Mouse (Mus musculus): ENCODE measurements around the gene 4931409K22Rik.

Gene 4931409K22Rik

DNA sequence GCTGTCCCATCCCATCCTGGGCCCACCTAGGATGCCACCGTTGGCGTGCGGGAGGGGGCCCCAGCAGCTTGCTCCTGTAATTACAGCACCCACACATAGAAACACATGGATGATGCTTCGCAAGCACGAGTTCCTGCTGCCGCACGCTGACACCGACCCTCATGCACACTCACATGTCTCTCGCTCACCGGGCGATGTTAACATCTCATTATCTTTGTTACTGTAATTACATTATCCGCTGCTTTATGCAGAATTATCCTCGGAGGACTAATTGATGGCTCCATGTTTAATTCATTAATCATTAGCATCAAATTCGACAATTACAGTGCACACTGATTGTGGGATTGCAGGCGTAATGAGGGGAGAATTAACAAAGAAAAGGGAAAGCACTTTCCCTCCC is 61.6 kb downstream of the 4931409K22Rik start:
- no peak for DNase-seq
